Mouse (Mus musculus): ENCODE measurements around the gene Gm17490.

Gene Gm17490

DNA sequence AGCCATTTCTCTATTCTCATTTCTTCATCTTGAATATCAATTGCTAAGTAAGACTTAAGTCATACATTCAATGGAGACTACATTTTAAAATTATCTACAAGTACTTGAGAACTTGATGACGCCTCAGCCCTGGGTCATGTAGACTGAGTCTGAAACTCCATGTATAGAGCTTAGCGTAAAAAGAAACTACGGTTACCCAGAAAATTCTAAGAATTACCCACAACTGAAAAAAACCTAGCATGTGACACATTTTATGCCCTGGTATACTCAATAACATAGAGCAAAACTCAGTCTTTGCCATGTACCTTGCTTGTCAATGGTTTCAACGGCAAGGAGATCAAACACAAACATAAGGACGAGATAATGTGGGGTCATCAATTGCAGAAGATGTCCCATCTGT is at the start of gene Gm17490:
TSS of gene Gm17490 (minus strand) at position 375 of the 400 bp plus-strand sequence.
- DNase-seq: no peak

DNA sequence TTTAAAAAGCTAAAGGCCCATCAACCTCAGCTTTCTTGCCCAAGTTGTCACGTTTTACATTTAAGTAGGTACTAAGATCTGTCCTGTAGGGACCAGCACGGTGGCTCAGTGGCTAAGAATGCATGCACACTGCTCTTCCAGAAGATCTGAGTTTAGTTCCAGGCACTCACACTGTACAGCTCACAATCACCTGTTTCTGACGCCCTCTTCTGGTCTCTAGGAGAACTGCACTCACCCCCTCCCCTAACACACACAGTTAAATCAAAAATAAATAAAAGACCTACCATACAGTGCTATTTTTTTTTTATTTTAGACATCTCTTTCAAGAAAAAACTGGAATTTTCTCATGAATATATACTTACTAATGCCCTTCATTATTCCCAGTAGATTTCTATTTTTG is 46.1 kb upstream of the Gm17490 start:
- DNase-seq: no peak

DNA sequence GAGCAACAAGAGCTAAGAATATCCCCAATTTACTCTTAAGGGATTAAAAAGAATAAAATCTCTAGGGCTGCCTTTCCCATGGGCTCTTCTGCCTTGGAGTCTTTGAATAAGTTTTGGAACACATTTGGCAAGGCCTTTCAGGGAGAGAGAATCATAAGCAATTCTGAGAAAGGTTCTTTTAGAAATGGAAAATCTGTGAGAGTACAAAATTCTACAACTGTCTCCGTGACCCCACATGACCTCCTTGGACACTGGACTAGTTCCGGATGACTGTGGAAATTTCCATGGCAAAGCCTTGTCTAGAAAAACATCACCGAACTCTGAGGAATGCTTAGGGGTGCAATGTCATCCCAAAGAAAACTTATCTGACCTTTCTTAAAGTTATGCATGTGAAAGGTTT is 39.3 kb upstream of the Gm17490 start:
- no peak for DNase-seq

GRCm38 (mm10) chr2:11664806-11665205 is 38.7 kb upstream of the Gm17490 start:
- no peak for DNase-seq

DNA sequence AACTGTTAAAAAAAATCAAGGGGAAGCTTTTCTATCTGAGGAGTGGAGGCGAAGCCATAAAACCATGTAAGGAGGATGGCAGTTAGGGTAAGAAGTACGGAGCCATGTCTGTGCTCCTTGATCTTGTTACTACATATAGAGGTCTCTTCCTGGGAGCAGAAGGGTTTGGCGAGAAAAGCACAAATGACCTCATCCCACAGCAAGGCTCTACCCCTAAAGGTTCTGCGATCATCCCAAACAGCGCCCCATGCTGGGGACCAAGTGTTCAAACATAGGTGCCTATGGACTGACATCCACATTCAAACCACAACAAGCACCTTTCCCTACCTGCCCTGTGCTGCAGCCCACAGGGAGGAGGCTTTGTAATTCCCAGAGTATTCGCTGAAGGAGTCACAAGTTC is 38.3 kb upstream of the Gm17490 start:
- peak; percentile 3 for DNase-seq

- peak; percentile 35 for DNase-seq
These were observed 37.9 kb upstream of the Gm17490 start for GRCm38 (mm10) chr2:11663961-11664360.

DNA sequence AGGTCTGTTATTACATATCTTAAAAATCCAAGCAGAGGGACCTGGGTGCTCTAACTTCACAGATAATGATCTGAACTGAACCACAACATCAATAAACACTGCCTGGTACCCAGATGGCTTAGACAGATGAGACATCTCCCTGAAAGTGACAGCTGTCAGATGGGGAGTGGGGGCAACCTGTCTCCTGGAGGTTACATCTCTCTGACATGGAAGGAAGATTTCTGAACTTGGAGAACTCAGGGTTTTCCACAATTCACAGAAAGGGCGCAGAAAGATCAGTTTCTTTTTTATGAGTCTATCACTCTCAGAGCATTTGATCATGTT is 36.8 kb upstream of the Gm17490 start:
- DNase-seq: no peak

DNA sequence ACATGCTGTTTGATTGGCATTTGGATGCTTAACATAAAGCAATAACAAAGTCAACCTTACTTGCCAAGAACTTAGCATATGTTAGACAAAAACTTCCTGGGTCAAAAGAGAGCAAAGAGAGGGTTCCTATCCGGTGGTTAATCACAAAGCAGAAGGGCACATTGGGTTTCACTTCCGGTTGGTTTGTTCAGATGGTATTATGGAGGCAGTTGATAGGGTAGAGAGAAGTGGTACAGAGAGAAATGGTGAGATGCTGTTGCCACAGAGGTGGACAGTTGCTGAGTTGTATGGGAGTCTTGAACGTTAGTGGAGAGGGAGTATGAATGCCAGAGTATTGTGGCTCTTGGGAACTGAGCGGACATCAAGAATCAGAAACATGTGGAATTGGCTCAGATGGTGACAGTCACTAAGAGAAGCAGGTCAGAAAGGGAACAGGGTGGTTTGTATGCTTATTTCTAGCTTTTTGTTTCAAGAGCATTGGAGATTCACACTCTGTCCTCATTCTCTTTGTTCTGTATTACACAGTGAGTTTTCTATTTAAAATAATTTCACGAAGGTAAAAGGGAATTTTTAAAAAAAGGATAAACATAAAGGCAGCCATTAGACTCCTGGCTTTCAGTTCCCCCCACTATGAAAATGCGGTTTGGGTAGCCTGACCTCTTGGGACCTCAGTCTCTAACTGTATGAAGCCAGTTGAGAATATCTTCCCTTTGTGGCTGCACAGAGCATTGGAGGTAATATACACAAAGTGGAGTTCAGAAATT is 36.3 kb upstream of the Gm17490 start:
- DNase-seq: no peak

GRCm38 (mm10) chr2:11659263-11659662 is 33.2 kb upstream of the Gm17490 start:
- DNase-seq: no peak

DNA sequence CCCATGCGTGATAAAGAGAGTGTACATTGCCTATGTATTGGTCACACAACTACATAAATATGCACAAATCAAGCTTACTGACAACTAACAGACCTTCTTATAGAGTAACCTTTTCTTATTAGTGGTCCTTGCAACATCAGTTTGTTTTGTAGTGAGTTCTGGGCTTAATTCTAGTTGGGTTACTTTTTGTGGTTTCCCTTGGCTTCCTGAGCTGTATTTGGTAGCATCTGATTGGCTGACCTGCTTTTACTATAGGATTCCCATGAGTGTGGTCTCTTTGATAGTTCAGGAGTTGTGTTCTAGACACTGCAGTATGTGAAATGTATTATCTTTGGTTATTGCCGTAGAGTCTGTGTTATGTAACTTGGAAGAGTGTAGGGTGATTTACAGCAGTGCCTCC is 31.5 kb upstream of the Gm17490 start:
- DNase-seq: no peak

GRCm38 (mm10) chr2:11654990-11655931 is 29.2 kb upstream of the Gm17490 start:
- no peak for DNase-seq

DNA sequence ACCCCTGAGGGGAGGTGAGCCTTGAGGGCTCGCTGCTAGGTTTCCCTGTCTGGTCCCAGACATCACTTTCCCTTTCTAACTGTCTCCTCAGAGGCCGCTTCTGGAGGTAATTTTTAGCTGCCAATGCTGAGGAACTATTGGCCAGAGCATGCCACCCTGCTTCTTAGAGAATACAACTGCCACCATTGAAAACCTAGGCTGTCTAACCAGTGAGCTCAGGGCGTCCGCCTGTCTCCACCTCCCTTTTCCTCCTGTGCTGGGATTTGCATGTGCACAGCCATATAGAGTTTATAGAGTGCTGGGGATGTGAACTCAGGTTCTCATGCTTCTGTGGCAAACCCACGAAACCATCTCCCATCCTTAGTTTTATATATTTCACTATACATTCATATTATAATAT is 27.7 kb upstream of the Gm17490 start:
- no peak for DNase-seq

DNA sequence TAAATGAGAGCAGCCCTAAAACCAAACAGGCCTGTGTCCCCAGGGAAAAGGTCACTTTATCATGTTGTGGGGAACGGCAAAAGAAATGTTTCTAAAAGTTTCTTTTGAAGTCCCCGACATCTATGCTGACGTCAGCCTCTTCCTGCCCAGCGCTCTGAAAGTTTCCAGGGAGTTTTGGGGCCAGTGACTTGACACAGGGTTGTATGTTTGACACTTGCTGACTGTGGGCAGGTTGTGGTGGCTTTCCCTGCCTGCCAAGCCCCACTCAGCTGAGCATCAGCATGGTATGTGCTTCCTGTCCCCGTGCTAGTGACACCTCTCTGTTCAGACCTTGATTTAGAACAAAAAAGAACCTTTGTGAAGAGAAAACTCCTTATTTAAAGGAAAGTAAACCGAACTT is 27.3 kb upstream of the Gm17490 start:
- DNase-seq: no peak

- no peak for DNase-seq
These were observed 26.7 kb upstream of the Gm17490 start for GRCm38 (mm10) chr2:11652780-11653179.

DNA sequence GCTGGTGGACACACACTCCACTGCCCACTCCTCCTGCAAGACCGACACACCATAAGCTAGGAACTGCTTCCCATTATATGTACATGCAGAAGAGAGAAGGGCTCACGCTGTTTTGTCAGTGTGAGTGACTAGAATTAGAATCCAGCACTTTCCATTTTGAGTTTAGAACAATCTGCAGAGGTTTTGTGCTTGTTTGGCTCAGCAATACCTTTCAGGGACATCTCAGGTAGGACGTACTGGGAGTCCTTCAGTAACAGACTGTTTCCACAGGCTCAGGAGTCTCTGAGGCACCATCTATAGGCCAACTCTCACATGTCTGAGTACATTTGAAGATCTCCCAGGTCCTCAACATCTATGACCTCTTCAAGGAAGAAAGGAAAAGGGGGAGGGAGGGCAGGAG is 26.1 kb upstream of the Gm17490 start:
- no peak for DNase-seq

DNA sequence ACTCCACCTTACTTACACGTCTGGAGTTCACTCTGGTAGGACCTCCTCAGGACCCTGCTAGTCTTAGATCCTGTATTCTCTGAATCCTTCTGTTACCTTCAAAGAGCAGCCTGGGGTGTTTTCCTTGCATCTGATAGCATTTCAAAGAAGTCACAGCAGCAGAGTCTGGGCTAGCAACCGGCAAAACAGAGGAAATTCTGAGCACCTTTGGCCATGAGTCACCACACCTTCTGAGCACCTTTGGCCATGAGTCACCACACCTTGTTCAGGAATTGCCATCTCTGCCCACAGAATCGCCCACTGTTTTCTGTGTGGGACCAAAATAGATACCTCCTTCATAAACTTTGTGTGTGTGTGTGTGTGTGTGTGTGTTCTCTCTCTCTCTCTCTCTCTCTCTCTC is 25.4 kb upstream of the Gm17490 start:
- no peak for DNase-seq

- DNase-seq: no peak
These were observed 19.2 kb upstream of the Gm17490 start for GRCm38 (mm10) chr2:11645297-11645696.

GRCm38 (mm10) chr2:11644057-11644456 is 18.0 kb upstream of the Gm17490 start:
- DNase-seq: no peak

GRCm38 (mm10) chr2:11642451-11642941 is 16.4 kb upstream of the Gm17490 start, which contains the start of gene Il2ra:
Gene Il2ra (plus strand): TSS chr2:11642807.
- no peak for DNase-seq

DNA sequence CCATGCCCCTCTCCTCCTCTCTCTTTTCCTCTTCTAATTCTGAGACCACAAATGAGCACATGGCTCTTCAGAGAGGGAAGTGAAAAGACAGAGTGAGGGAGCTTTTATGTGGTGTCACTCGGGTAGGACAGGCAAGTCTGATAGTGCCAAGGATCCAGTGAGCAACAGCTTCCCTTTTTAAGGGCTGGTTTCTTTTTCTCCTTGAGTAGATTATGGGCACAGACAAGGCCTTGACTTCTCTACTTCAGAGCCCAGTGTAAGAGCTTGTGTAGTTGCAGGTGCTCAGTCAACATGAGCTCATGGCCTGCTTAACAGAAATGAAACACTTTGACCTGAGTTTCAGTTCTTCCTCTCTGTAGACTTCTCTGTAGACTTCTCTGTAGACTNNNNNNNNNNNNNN is 11.1 kb upstream of the Gm17490 start:
- DNase-seq: no peak

DNA sequence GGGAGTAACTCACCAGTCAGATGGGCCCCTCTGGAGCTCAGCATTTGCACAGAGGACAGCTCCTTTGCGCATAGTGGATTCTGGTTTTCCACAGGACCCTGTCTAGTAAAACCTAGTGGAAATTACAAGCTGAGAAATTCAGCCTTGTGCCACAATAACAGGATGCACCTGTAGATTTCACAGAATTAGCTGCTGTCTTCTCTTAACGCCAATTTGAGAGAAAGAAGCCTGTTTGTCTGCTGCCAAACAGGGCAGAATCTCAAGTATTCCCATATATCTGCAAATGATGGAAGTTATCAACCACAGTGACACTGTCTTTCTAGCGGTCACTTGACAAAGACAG is 10.0 kb upstream of the Gm17490 start:
- DNase-seq: no peak

DNA sequence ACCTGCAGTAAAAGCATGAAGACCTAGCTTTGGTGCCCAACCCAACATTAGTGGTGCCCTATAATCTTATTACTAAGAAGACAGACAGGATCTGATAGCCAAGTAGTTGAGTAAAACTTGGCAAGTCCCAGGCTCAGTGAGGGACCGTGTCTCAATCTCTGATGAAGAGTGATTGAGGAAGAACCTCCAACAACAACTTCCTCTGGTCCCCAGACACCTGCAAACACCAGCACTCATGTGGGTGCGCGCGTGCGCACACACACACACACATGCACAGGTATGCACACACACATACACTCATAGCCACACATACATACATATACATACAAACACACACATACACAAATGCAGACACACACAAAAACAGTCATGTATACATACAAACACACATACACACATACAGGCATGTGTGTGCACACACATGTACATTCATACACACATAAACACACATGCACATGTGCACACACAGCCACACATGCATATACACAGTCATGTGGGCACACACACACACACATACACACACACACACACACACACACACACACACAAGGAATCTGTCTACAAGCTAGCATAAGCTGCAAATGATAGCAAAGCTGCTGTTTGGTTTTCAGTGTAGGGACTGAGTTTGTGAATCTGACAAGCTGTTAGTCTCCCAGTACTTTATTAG is 9.5 kb upstream of the Gm17490 start:
- DNase-seq: no peak

DNA sequence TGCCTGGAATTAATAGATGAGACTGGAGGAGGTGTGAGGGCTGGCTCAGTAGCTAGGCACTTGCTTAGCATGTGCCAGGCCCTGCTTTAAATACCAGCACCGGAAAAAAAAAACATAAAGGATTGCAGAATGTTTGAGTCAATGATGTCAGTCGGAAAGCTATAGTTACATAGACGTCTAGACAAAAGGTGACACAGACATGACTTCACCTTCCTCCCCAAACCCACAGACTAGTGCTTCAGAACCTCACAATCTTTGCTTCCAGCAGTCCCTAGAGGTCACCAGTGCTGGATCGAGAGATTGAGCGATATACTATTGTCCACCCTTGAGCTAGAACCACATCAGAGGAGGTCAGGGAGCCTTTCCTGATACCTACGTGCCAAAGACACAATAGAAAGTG is 9.0 kb upstream of the Gm17490 start:
- no peak for DNase-seq

DNA sequence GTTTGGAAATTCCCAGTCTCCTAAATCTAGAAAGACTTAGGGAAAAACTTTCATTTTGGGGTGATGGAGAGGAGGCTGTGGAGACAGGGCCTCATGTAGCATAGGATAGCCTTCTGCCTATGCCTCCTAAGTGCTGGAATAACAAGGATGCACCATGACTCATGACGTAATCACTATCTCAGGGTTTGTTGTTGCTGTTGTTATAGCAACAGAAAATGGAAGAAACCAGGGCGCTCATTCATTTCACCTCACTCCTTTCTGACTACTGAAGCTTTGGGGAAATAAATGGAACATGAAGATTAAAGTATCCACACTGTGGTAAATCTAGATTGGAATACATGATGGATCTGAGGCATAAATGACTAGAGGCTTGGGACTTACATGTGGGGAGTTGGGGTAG is 2.3 kb downstream of the Gm17490 start:
- no peak for DNase-seq

All from cerebellum, adult 8-10 months (tissue).